Mouse (Mus musculus) 3T3-L1 (cell line): ENCODE measurements around the gene Phactr1.

Experiments used
- DNase-seq: peaks from one replicate; pipeline ENCODE4 v3.0.0-alpha.2; 2015; ENCODE audit warnings: low read depth, low spot score

Gene Phactr1

GRCm38 (mm10) chr13:43122306-43123070 is 442.1 kb downstream of the Phactr1 start:
- DNase-seq: no peak

GRCm38 (mm10) chr13:43123895-43124682 is 443.7 kb downstream of the Phactr1 start:
- DNase-seq: no peak

- no peak for DNase-seq
These were observed 444.3 kb downstream of the Phactr1 start for GRCm38 (mm10) chr13:43124683-43125074.

GRCm38 (mm10) chr13:43130161-43130560 is 449.7 kb downstream of the Phactr1 start:
- no peak for DNase-seq

GRCm38 (mm10) chr13:43131741-43132191 is 451.3 kb downstream of the Phactr1 start:
- DNase-seq: no peak

- no peak for DNase-seq
These were observed 452.4 kb downstream of the Phactr1 start for GRCm38 (mm10) chr13:43132859-43133258.

- DNase-seq: no peak
These were observed 453.0 kb downstream of the Phactr1 start for GRCm38 (mm10) chr13:43133400-43133799.

- DNase-seq: peak; percentile 9
These were observed 454.0 kb downstream of the Phactr1 start for GRCm38 (mm10) chr13:43134468-43134867.

- DNase-seq: no peak
These were observed 464.4 kb downstream of the Phactr1 start for GRCm38 (mm10) chr13:43144720-43145418.

GRCm38 (mm10) chr13:43146515-43147258 is 466.3 kb downstream of the Phactr1 start:
- DNase-seq: no peak

- DNase-seq: peak; percentile 80
These were observed 468.3 kb downstream of the Phactr1 start for GRCm38 (mm10) chr13:43148692-43149091.

GRCm38 (mm10) chr13:43149661-43150060 is 469.2 kb downstream of the Phactr1 start:
- peak; percentile 77 for DNase-seq

GRCm38 (mm10) chr13:43152005-43152520 is 471.6 kb downstream of the Phactr1 start:
- no peak for DNase-seq

GRCm38 (mm10) chr13:43157370-43157769 is 476.9 kb downstream of the Phactr1 start:
- DNase-seq: no peak

- no peak for DNase-seq
These were observed 477.9 kb downstream of the Phactr1 start for GRCm38 (mm10) chr13:43158281-43158680.

GRCm38 (mm10) chr13:43159429-43159828 is 479.0 kb downstream of the Phactr1 start:
- no peak for DNase-seq

GRCm38 (mm10) chr13:43167721-43168120 is 487.3 kb downstream of the Phactr1 start:
- no peak for DNase-seq

GRCm38 (mm10) chr13:43171020-43171710 is 490.7 kb downstream of the Phactr1 start, which contains the start of gene Tbc1d7:
Tbc1d7 (minus strand) TSS chr13:43171501.
- peak; percentile 93 for DNase-seq

GRCm38 (mm10) chr13:43172036-43172713 is 491.8 kb downstream of the Phactr1 start:
- peak; percentile 63 for DNase-seq

GRCm38 (mm10) chr13:43173262-43173661 is 492.8 kb downstream of the Phactr1 start:
- DNase-seq: peak; percentile 91
